18 mouse cellular contexts compared by ENCODE assay signal in genomic region chr1:161804541-161804971, GRCm38 (mm10). TPM values are rescaled to one million over a fixed set of nuclear protein-coding genes. Genes with fewer than 3 reads are reported as not detected.
DNase-seq lines count a peak whose midpoint lies in the region; ATAC-seq and TF ChIP-seq lines count a peak whose summit lies in the region.
"Had no signal": no experiment of that assay in that cellular context is flagged by ENCODE, and none has a peak within 500 bp of the region (broad histone marks: within the 10 kb centered on the region; RNA-seq: fewer than 3 reads in every experiment).

No protein-coding gene starts in this region.

- peak; percentile 32 for DNase-seq in thymus, adult 2 months
- no peak for DNase-seq in thymus, postnatal 10 days (ENCODE audit: low spot score in 2 of 2)
- DNase-seq in natural killer cell, adult 2 months (ENCODE audit: low spot score in 2 of 2) = peak; percentile 68 to 76
- DNase-seq in ovary, adult 18-20 months (ENCODE audit: low spot score) = no peak
- DNase-seq in testis, postnatal 14 days (ENCODE audit: low spot score) = no peak
- no peak for DNase-seq in lung, postnatal 36 days
- no peak for DNase-seq in ovary, postnatal 10 days (ENCODE audit: low spot score)
- DNase-seq: liver, embryonic 13.5 days; lung, postnatal 14 days had no signal

- TF ChIP-seq CTCF in thymus, adult 2 months (IDR thresholded peaks at IDR 0.05; ENCODE audit: borderline replicate concordance, control insufficient read depth, extremely low read depth, insufficient read depth, low read length, poor library complexity) = no peak

- ATAC-seq in common myeloid progenitor, adult 5-6 weeks (replicated peaks; ENCODE audit: low read depth, poor library complexity, severe bottlenecking) = peak; percentile 58
- ATAC-seq: midbrain, embryonic 15.5 days had no signal

- H3K4me3 ChIP-seq in thymus, adult 2 months (ENCODE audit: control insufficient read depth, insufficient read depth, low read length) = no peak overlapping the region
- H3K4me3 ChIP-seq: embryonic facial prominence, embryonic 13.5 days; liver, embryonic 13.5 days; midbrain, embryonic 15.5 days; neural tube, embryonic 13.5 days had no signal

- H3K27me3 ChIP-seq in thymus, adult 2 months (ENCODE audit: control insufficient read depth, insufficient read depth, low read length) = no peaks in the 10 kb centered on the region
- H3K27me3 ChIP-seq: embryonic facial prominence, embryonic 13.5 days; liver, embryonic 13.5 days; midbrain, embryonic 15.5 days; neural tube, embryonic 13.5 days had no signal

- 3% methylated on average over 8 of the region's 8 CpGs for WGBS in thymus, adult 2 months

- H3K4me1 ChIP-seq in thymus, adult 2 months (replicated peaks; ENCODE audit: control insufficient read depth, insufficient read depth, low read length) = peaks cover 18% of the 10 kb centered on the region
- H3K4me1 ChIP-seq: embryonic facial prominence, embryonic 13.5 days; midbrain, embryonic 15.5 days; neural tube, embryonic 13.5 days had no signal

- no peaks in the 10 kb centered on the region for H3K36me3 ChIP-seq in thymus, adult 2 months (ENCODE audit: control insufficient read depth, insufficient read depth, low read length)
- H3K36me3 ChIP-seq: embryonic facial prominence, embryonic 13.5 days; liver, embryonic 13.5 days; midbrain, embryonic 15.5 days; neural tube, embryonic 13.5 days had no signal

- no peak for TF ChIP-seq POLR2A in thymus, adult 2 months (IDR thresholded peaks at IDR 0.05; ENCODE audit: control insufficient read depth, extremely low read depth, insufficient read depth, low read length, poor library complexity)

- H3K27ac ChIP-seq in thymus, adult 2 months (ENCODE audit: control insufficient read depth, insufficient read depth, low read length) = peak overlapping the region; percentile 12; the same call in 1 of the 2 replicates
- H3K27ac ChIP-seq: embryonic facial prominence, embryonic 13.5 days; hindbrain, embryonic 14.5 days; liver, embryonic 13.5 days; midbrain, embryonic 15.5 days; neural tube, embryonic 13.5 days had no signal

RNA-seq across cellular contexts. Expression of gene Fasl, which starts 16.3 kb away (rescaled TPM):
- 0.78 and 0.87 TPM in 2 replicates for polyA plus RNA-seq in thymus, adult 2 months (2012; rRNA removed)
- total RNA-seq in common myeloid progenitor, adult 5-6 weeks (2017) = not detected in 2 replicates
- total RNA-seq: gastrocnemius, postnatal 4 days; left cerebral cortex, postnatal 36 days had no signal
- polyA plus RNA-seq: embryonic facial prominence, embryonic 13.5 days; heart, postnatal 0 days; hindbrain, embryonic 14.5 days; kidney, embryonic 16.5 days; liver, embryonic 13.5 days had no signal

Comparison
In these comparisons a context has a peak if more than half of its experiments do, and no peak if none do; other contexts are left out.
1. DNase-seq: peak in thymus, adult 2 months (single experiment) and natural killer cell, adult 2 months (2 of 2); none in thymus, postnatal 10 days (0 of 2), ovary, adult 18-20 months (single experiment), testis, postnatal 14 days (single experiment), lung, postnatal 36 days (single experiment) and ovary, postnatal 10 days (single experiment).